Mouse (Mus musculus) heart, postnatal 36 days (tissue): ENCODE data around the gene Intu. TPM values are rescaled to one million over a fixed set of nuclear protein-coding genes. Genes with fewer than 3 reads are reported as not detected.
A peak's percentile ranks its signal among the peaks of the same experiment; 100 is the strongest.

Experiments
- DNase-seq, 2 experiments: peaks; one replicate each; pipeline ENCODE4 v3.0.0; 2021 to 2022
- intact Hi-C: fragments of 180-260 bp; cut with DNase I; formaldehyde crosslinking; loops from one replicate; pipeline ENCODE4 v1.15.1; 2025
- total RNA-seq, 2 experiments: library from RNA; stranded (reverse); gene quantifications; 2 replicates each; pipeline ENCODE4 v1.2.3; 2021

Gene Intu
- total RNA-seq, 2 experiments from 2014 or later = 14.8 to 22.1 TPM

- intact Hi-C loops = no loop called here
Observed at GRCm38 (mm10) chr3:40527218-40527617, 3.9 kb upstream of the Intu start.

DNA sequence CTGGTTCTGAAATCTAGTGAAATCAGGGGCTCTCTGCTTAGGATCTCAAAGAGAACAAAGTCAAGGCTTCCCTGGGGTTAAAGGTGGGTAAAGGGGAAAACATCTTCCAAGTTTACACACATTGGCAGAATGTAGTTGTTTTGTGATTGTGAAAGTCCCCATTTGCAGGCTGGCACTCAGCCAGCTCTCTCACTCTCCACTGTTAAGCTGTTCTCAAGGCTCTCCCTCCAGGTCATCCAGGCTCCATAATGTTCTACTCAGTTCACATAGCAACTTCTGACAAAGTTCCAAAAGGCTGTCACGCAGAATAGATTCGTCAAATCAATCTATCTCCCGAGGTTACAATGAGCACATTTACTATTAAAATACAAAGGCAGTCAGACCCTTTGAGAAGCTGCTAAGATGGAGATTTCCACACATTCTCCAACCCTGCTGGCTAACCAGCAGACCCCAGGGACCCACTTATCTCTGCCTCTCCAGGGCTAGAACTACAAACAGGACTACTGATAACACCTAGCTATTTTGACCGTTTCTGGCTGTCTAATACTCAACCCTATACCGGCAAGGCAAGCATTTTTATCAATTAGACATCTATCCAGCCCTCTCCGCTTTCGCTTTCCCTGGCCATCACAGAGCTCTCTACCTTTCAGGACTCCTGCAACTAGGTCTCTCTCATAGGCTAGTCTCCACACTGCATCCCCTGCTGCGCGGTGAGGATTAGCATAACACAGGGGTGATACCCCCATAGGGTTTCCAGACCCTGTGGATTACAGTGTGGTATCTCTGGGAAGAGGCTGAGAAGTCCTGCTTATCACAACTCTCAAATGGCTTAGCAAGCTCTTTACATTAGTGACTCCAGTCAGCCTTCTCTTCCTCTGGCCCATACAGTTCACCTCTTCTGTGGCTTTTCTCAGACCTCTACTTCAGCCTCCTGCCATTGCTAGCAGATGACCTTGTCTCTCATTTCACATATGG lies 2.8 kb upstream of the Intu start:
- no peak for DNase-seq
- intact Hi-C loops = no loop called here

More at GRCm38 (mm10) chr3:40527218-40527617, 3.9 kb upstream of the Intu start:
- no peak for DNase-seq

DNA sequence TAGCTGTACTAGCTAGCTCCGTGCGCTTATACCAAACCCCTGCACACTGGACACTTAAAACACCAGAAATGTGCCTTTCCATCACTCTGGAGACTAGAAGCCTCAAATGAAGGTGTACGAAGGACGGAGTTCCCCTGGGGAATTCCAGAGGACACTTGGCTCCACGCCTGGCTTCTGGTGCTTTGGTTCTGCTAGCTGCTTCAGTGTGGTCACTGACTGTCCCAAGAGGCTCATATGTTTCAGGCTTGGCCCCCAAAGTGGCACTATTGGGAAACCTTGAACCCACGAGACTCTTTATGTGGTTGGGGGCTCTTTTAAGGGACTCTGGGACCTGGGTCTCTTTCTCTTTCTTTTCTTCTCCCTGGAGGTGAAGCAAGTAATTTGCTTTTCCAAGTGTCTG lies 2.1 kb upstream of the Intu start:
- no peak for DNase-seq
- intact Hi-C loops = no loop called here

DNA sequence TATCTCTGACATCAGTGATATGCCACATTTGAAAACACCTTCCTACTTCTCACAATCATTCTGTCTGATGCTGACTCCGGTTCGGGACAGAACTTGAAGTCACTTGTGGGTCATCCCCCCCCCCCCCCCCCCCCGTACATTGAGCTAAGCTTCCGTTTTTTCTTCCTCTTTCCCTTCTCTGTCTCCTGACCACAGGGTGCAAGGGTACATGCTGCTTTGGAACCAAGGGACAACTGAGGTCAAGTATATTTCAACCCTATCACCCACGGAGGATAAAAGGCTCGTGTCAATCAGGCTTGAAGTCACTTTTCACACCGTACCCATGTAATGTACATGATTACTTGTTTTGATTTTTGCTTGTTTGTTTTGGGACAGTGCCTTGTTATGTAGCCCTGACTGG lies 241 bp upstream of the Intu start:
- DNase-seq = no peak
- intact Hi-C loops = no loop called here

- intact Hi-C loops = no loop called here
- no peak for DNase-seq
Observed at GRCm38 (mm10) chr3:40532256-40532655, 1.2 kb downstream of the Intu start.

DNA sequence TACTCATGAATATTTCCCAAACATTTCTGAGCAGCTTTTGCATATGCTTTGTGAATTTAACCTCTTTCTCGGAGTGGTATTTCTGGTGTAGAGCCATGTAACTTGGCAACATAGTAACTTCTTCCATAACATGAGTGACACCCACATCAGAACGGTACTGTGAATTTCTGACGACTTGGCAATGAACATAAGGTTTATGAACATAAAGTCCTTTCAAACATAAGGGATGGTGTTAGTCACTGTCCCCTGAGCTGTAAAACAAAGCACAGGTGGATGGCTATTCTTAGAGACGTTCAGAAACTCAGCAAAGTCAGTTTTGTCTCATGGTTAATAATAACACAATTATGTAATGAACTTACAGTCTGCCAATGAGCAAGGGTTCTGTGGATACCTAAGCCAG lies 3.1 kb downstream of the Intu start:
- no peak for DNase-seq
- intact Hi-C loops = no loop called here

DNA sequence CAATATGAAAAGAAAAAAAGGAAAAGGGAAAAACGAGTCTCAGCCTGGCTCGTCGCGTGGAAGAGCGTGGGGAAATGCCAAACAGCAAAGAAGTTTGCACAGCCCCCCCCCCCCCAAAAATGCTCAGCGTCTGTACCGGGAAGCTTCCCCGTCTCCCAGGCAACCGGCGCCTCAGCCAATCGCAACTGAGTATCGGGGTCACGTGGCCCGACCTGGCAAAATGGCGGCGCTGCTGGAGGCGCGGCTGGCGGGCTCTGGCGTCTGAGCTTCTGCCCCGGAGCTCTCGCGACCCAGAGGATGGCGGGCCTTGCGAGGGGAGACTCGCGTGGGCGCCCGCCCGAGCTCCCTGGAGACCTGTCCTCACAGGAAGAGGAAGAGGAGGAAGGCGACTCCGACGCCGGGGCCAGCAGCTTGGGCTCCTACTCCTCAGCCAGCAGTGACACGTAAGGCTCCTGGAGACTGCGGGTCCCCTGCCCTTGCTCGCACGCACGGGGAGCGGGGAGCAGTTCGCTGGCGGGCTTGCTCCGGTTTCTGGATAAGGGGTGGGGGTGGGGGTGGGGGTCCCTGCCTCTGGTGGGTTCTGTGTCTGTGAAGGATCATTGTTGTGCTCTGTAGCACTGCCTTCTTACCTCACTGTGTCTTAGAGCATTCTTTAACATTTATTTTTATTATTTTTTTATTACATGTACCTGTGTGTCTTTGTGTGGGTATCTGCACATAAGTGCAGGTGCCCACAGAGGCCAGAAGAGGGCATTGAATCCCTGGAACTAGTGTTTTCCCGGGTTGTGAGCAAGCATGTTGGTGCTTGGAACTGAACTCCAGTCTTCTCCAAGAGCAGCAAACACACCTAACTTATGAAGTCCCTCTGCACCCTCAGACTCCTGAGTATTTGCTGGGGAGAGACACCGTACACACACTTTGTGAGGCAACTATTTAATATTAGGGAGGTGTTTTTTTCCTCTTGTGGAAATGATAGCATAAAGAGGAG lies 9.8 kb downstream of the Intu start:
- peak; percentile 88 to 94 for DNase-seq
- intact Hi-C loops = no loop called here

DNA sequence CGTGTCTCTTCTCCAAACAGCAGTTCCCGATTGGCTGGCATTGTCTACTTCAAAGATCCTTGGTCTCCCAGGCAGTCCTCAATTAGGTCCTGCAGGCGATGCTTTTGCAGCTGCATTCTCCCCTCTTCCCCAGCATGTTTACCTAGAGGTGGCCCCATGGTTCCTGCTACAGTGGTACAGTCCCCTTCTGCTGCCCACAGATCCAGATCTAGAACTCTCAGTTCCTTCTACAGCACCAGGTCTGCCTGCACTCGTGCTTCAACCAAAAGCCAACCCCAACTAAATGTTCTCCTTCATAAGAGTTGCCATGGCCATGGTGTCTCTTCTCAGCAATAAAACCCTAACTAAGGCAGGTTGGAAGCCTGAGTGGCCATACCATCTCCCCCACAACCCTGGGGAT lies 15.5 kb downstream of the Intu start:
- intact Hi-C loops = no loop called here
- DNase-seq = no peak

DNA sequence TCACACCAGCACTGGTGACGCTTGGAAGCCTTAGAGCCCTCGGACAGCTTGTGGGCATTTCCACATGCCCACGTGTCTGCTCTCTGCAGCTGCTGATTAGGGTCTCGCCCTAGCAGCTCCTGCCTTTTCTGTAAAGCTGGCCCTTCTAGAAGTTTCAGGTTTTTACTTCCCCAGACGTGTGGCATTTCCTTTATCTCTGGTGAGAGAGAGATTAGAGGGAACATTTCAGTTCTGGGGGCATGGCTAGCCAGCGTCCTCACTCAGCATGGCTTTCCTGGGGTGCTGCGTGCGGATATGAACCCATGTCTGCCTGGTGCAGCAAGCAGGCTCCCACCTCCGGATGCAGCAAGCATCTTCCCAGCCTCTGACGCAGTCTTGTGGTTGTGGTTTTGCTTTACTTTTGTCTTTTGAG lies 121.9 kb downstream of the Intu start:
- intact Hi-C loops = no loop called here
- no peak for DNase-seq

GRCm38 (mm10) chr3:40653582-40653981 lies 122.5 kb downstream of the Intu start:
- DNase-seq = no peak
- intact Hi-C loops = no loop called here

GRCm38 (mm10) chr3:40654028-40654427 lies 122.9 kb downstream of the Intu start:
- intact Hi-C loops = no loop called here
- peak; percentile 45 to 52 for DNase-seq

GRCm38 (mm10) chr3:40655571-40655970 lies 124.5 kb downstream of the Intu start:
- intact Hi-C loops = no loop called here
- no peak for DNase-seq

DNA sequence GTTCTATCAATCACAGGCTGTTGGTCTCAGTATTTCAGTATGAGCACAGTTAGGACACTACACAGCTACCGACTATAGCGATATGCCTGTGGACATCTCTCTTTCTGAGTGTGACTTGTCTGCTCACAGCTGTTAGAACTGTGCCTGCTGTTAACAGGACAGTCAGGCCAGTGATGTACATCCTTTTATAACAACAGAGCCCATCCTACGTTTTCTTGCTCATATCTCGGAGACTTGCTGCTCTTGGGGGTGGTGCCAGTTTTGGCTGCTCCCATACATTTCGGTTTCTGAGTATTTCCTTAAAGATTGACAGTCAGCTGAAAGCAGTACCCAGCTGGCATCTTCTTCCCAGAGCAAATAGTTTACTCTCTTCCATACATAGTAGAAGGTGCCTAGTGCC lies 125.3 kb downstream of the Intu start:
- intact Hi-C loops = no loop called here
- DNase-seq = no peak

DNA sequence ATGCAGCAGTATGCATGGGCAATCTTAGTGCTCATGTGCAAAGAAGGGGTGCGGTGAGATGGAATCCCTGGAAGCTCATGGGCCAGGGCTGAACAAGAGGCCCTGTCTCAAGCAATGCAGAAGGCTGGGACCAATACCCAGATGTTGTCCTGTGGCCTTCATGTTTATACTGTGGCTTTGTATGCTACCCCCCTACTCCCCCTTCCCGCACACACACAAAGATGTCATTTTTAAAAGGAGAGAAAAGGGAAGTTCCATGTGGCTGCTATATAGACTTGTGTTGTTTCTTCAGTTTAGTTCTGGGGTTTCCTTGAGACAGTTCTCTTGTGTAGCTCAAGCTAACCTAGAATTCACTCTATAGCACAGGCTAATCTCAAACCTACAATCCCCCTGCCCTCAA lies 129.1 kb downstream of the Intu start:
- no peak for DNase-seq
- intact Hi-C loops = no loop called here

- intact Hi-C loops = no loop called here
- DNase-seq = peak in 1 of 2 experiments; percentile 28
Observed at GRCm38 (mm10) chr3:40666109-40666508, 135.0 kb downstream of the Intu start.

DNA sequence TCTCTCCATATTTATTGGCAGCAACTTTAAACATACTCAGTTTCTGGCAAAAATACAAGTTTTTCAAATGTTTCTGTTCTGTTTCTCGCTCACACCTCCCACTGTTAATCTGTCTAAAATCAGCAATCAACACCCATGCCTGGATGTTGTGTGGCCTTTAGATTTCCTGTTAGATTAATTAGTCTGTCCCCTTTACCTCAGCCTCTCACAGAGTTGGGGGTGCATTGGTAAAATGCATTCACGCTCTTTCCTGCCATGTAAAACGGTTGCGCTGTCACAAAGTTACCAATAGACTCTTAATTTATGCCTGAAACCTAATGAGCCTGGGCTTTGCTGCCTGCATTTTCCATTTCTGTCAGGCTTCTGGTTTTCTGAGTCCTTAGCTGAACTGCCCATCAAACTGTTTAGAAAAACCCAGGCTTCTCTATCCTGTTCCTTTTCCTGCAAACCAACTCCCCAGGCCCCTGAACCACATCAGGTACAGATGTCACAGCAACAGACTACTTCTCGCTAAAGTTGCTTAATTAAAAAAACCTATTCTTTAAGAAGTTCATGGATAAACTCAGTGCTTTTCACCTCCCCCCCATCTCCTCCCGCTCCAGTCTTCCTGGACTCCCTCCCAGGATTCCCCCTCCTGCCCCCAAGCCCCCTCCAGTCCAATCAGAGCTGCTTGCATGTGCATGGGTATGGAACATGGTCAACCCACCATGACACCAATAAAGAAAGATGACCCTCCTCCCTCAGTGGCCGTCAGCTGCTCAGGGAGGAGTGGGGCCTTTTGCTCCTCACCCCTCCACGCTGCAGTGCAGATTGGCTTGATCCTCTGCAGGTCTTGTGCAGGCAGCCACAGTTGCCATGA lies 136.0 kb downstream of the Intu start:
- intact Hi-C loops = no loop called here
- DNase-seq = no peak

GRCm38 (mm10) chr3:40668889-40669288 lies 137.8 kb downstream of the Intu start:
- no peak for DNase-seq
- intact Hi-C loops = no loop called here

GRCm38 (mm10) chr3:40669395-40669794 lies 138.3 kb downstream of the Intu start:
- no peak for DNase-seq
- intact Hi-C loops = no loop called here

GRCm38 (mm10) chr3:40673515-40673914 lies 142.4 kb downstream of the Intu start:
- DNase-seq = no peak
- intact Hi-C loops = no loop called here

- intact Hi-C loops = no loop called here
- no peak for DNase-seq
Observed at GRCm38 (mm10) chr3:40674873-40675405, 143.9 kb downstream of the Intu start.
